Mouse (Mus musculus): ENCODE measurements around the gene Defb33. TPM values are rescaled to one million over a fixed set of nuclear protein-coding genes. Genes with fewer than 3 reads are reported as not detected.

Defb33 gene
- total and polyA plus RNA-seq, 2 experiments, result not detected

DNA sequence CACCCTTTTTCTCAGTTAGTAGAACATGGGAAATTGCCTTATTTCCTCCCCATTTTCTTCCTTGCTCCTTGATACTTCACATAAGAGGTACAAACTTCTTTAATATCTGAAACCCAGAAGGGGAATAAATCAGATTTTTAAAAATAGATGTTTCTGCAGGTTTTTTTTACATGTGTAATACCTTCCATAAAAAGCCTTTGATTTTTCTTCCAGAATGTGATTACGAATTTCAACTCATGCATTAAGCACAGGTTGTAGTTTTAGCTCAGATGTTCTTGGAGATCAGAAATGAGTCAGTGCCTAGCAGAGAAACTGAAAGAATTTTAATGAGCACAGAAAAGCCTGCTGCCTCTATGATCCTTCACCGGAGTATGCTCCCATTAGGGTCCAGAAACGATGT, 29.5 kb downstream of the Defb33 start, which contains the start of gene Gm6040:
Gene Gm6040, minus strand, starts transcription at position 101 of the 400 bp plus-strand sequence.
- WGBS, result 71% methylated on average over 3 of the region's 3 CpGs
- no peak for TF ChIP-seq CTCF (IDR thresholded peaks at IDR 0.05; ENCODE audit: low read depth, low read length)
- TF ChIP-seq POLR2A (IDR thresholded peaks at IDR 0.05; ENCODE audit: extremely low read depth, insufficient read depth, low read length), result no peak
- no peak within 1 kb of the TSS for H3K27ac ChIP-seq (replicated peaks; ENCODE audit: insufficient read depth, low read depth, low read length)
- H3K4me1 ChIP-seq (ENCODE audit: control insufficient read depth, insufficient read depth, low read length), result no peaks in the 10 kb centered on the region
- no peaks in the 10 kb centered on the region for H3K27me3 ChIP-seq (ENCODE audit: control insufficient read depth, insufficient read depth, low read length)
- no peaks in the 10 kb centered on the region for H3K79me2 ChIP-seq (ENCODE audit: control insufficient read depth, insufficient read depth, low read length)
- DNase-seq (ENCODE audit: extremely low read depth, low read depth, low spot score), result no peak
- H3K36me3 ChIP-seq (ENCODE audit: control insufficient read depth, insufficient read depth, low read length), result no peaks in the 10 kb centered on the region
- no peak within 1 kb of the TSS for H3K4me3 ChIP-seq (ENCODE audit: insufficient read depth, low read depth, low read length)
- no peak within 1 kb of the TSS for H3K9ac ChIP-seq (ENCODE audit: low read depth, low read length)

DNA sequence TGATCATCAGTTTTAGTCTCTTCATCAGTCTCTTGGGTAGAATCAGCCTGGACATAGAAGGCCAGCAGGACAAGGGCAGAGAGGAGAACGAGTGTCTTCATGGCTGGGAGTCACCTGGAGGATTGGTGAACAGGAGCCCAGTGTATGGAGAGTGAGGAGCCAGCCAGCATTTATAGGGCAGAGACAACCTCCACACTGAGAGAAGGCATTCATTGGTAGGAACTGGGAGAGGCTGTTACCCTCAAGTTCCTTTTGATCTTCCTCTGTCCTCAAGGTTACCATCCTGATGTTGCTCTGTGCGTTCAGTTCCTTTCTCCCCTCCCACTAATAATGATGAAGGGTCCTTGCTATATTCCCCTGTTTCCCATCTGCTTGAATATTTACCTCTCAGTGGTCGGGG, 52.1 kb downstream of the Defb33 start, which contains the start of gene AY761185:
Gene AY761185, minus strand, starts transcription at position 101 of the 400 bp plus-strand sequence.
- H3K79me2 ChIP-seq (ENCODE audit: control insufficient read depth, insufficient read depth, low read length), result no peaks in the 10 kb centered on the region
- H3K4me3 ChIP-seq (ENCODE audit: insufficient read depth, low read depth, low read length), result no peak within 1 kb of the TSS
- WGBS, result 69% methylated on average over 3 of the region's 3 CpGs
- no peak within 1 kb of the TSS for H3K9ac ChIP-seq (ENCODE audit: low read depth, low read length)
- H3K27me3 ChIP-seq (ENCODE audit: control insufficient read depth, insufficient read depth, low read length), result no peaks in the 10 kb centered on the region
- H3K36me3 ChIP-seq (ENCODE audit: control insufficient read depth, insufficient read depth, low read length), result no peaks in the 10 kb centered on the region
- no peaks in the 10 kb centered on the region for H3K4me1 ChIP-seq (ENCODE audit: control insufficient read depth, insufficient read depth, low read length)
- no peak within 1 kb of the TSS for H3K27ac ChIP-seq (replicated peaks; ENCODE audit: insufficient read depth, low read depth, low read length)
- TF ChIP-seq CTCF (IDR thresholded peaks at IDR 0.05; ENCODE audit: low read depth, low read length) (no peak), POLR2A (IDR thresholded peaks at IDR 0.05; ENCODE audit: extremely low read depth, insufficient read depth, low read length) (no peak)
- no peak for DNase-seq (ENCODE audit: extremely low read depth, low read depth, low spot score)

Other genes starting within 250 kb of the Defb33 start
- not detected in 2 replicates for gene Gm15056, start 10.0 kb downstream of the Defb33 start, total RNA-seq (2014; rRNA removed)
- gene Gm15056, start 10.0 kb downstream of the Defb33 start, polyA plus RNA-seq (2012; rRNA removed), result not detected in 2 replicates
- not detected in 2 replicates for gene Gm6040, start 29.4 kb downstream of the Defb33 start, total RNA-seq (2014; rRNA removed)
- gene Gm6040, start 29.4 kb downstream of the Defb33 start, polyA plus RNA-seq (2012; rRNA removed), result not detected in 2 replicates
- not detected in 2 replicates for gene AY761185, start 52.0 kb downstream of the Defb33 start, total RNA-seq (2014; rRNA removed)
- not detected in 2 replicates for gene AY761185, start 52.0 kb downstream of the Defb33 start, polyA plus RNA-seq (2012; rRNA removed)
- gene Defa21, start 132.9 kb downstream of the Defb33 start, total RNA-seq (2014; rRNA removed), result not detected in 2 replicates
- gene Defa21, start 132.9 kb downstream of the Defb33 start, polyA plus RNA-seq (2012; rRNA removed), result not detected in 2 replicates
- not detected in 2 replicates for gene Defa23, start 162.4 kb downstream of the Defb33 start, total RNA-seq (2014; rRNA removed)
- gene Defa23, start 162.4 kb downstream of the Defb33 start, polyA plus RNA-seq (2012; rRNA removed), result not detected in 2 replicates
- not detected in 2 replicates for gene Defa35, start 172.4 kb downstream of the Defb33 start, total RNA-seq (2014; rRNA removed)
- not detected in 2 replicates for gene Defa35, start 172.4 kb downstream of the Defb33 start, polyA plus RNA-seq (2012; rRNA removed)
- not detected in 2 replicates for gene Defa25, start 191.8 kb downstream of the Defb33 start, total RNA-seq (2014; rRNA removed)
- gene Defa25, start 191.8 kb downstream of the Defb33 start, polyA plus RNA-seq (2012; rRNA removed), result not detected in 2 replicates
- gene Gm14851, start 203.4 kb downstream of the Defb33 start, total RNA-seq (2014; rRNA removed), result not detected in 2 replicates
- not detected in 2 replicates for gene Gm14851, start 203.4 kb downstream of the Defb33 start, polyA plus RNA-seq (2012; rRNA removed)
- not detected in 2 replicates for gene Defa30, start 242.0 kb downstream of the Defb33 start, total RNA-seq (2014; rRNA removed)
- gene Defa30, start 242.0 kb downstream of the Defb33 start, polyA plus RNA-seq (2012; rRNA removed), result not detected in 2 replicates

Measured in liver, adult 2 months (tissue).